Mouse (Mus musculus) frontal cortex, postnatal 36 days (tissue): ENCODE data around the gene Calr.

Experiments used
- DNase-seq, 2 experiments: peaks; one replicate each; pipeline ENCODE4 v3.0.0; 2022; ENCODE audit warnings: low spot score in 2 of 2

Calr gene

GRCm38 (mm10) chr8:84846722-84847572 is at the start of gene Calr:
TSS of gene Calr (minus strand) at chr8:84846934.
- peak; percentile 100 for DNase-seq

DNA sequence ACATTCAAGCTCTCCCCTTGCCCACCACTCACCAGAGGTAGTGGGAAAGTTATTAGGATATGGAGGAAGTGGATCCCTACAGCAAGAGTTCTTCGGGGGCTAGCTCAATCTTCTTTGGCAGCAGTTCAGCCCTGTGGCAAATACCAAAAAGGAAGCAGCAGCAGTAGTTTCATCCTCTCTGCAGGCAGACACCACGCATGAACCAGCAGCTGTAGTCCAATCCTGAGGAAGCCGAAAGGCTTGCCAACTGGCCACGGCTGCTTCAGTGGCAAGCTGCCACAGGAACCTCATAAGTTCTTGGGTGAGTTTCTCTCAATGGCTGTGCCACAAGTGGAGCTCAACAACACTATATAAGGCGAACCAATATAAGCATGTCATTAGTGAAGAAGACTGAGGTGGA is 49.2 kb upstream of the Calr start:
- no peak for DNase-seq

DNA sequence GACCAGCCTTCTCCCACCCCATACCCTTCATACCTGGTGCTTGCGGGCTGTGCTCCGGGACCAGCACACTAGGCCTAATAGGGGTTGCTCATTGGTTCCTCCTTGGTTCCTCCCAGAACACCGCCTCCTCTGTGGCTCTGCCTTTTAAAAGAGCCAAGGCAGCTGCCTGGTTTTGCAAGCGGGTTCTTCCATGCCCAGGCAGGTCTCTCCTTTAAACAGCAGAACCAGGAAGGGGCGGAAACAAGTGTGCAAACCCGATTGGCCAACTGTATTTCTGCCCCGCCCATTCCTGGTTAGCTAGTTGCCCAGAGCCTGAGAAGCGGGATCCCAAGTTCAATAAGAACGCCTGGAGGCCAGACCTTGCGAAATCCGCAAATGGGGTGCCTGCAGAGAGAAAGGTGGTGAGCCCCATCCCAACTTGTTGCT is 47.0 kb upstream of the Calr start, which contains the start of gene Gcdh:
TSS of gene Gcdh (minus strand) at position 213 of the 426 bp plus-strand sequence.
- DNase-seq, result peak; percentile 92 to 95

- peak in 1 of 2 experiments; percentile 2 for DNase-seq
Measured at GRCm38 (mm10) chr8:84892993-84893708, 46.4 kb upstream of the Calr start.

DNA sequence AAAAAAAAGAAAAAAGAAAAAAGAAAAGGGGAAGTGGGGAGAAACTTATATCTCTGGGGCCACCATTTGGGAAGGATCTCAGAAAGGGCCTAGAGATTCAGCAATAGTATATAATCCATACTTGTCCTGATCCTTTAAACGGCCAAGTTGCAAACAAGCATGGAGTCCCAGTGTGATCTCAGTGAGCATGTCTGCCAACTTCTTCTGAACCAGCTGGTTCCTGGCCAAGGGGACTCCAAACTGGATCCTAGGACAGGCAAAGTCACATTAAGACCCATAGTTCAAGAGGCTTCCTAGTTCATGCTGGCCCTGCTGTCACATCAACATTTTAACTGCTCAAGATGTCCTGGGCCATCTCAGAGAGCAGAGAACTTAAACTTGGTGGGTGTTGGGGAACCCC is 42.4 kb upstream of the Calr start:
- no peak for DNase-seq

DNA sequence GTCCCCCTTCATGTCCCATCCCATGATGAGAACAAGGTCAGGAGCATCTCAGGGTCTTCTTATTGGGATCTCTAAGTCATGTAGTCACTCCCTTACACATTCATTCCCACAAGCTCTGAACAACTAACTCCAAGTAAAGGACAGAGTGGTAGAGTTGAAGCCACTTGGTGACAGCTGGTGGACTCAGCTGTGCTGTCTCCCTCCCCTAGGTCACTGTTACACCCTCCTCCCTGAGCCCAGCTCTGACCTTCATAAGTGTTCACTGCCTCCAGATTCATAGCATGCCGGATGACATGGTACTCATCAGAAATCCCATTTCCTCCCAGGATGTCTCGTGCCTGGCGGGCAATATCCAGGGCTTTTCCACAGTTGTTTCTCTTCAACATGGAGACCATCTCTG is 41.5 kb upstream of the Calr start:
- no peak for DNase-seq

- DNase-seq, result no peak
Measured at GRCm38 (mm10) chr8:84884728-84885127, 38.0 kb upstream of the Calr start.

DNA sequence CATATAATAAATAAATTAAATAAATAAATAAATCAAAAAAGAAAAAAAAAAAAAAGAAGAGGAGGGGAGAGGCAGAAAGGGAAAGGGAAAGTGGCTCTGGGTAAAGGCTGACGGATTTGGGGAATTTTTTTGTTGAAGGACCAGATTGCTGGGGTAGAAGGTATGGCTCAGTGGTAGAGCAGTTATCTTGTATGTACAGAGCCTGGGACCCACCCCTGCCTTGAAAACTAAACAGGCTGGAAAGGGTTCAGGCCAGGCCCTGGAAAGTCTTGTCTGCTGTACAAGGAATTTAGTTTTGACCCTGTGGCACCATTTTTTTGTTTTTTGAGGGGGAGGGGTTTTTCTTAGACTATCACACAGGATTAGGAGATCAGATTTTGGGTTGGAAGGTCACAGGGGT is 32.2 kb upstream of the Calr start:
- DNase-seq, result no peak

GRCm38 (mm10) chr8:84877297-84878035 is 30.7 kb upstream of the Calr start:
- no peak for DNase-seq

- DNase-seq, result no peak
Measured at GRCm38 (mm10) chr8:84874339-84874738, 27.6 kb upstream of the Calr start.

- no peak for DNase-seq
Measured at GRCm38 (mm10) chr8:84873016-84873415, 26.3 kb upstream of the Calr start.

GRCm38 (mm10) chr8:84872309-84872965 is 25.7 kb upstream of the Calr start:
- no peak for DNase-seq

- peak in 1 of 2 experiments; percentile 36 for DNase-seq
Measured at GRCm38 (mm10) chr8:84871376-84872308, 24.9 kb upstream of the Calr start, which contains the start of gene Syce2. TSS of gene Syce2 (plus strand) at chr8:84872111.

DNA sequence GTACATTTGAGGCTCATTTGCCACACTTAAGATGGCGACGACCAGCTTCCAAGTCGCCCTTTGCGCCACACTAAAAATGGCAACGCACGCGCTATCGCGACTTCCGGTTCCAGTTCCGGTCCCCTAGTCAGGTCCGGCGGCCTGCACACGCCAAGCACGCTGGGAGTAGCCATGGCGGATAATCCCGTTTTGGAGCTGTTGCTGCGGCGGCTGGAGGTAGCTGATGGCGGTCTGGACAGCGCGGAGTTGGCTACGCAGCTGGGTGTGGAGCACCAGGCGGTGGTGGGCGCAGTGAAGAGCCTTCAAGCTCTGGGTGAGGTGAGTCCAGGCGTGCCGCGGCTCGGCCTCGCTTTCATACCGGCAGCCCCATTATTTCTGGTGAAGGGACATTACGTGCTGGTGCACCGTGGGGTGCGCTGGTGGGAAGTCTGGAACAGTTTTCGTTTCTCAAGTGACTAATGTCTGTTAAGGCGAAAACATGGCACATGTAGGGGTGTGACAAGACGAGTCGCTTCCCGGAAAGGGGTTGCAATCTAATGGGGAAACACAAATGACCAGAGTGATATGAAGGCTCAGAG is 10.2 kb upstream of the Calr start, which contains the start of gene Farsa:
TSS of gene Farsa (plus strand) at position 126 of the 578 bp plus-strand sequence.
- peak; percentile 93 to 97 for DNase-seq

GRCm38 (mm10) chr8:84856434-84856833 is 9.7 kb upstream of the Calr start:
- DNase-seq, result no peak

DNA sequence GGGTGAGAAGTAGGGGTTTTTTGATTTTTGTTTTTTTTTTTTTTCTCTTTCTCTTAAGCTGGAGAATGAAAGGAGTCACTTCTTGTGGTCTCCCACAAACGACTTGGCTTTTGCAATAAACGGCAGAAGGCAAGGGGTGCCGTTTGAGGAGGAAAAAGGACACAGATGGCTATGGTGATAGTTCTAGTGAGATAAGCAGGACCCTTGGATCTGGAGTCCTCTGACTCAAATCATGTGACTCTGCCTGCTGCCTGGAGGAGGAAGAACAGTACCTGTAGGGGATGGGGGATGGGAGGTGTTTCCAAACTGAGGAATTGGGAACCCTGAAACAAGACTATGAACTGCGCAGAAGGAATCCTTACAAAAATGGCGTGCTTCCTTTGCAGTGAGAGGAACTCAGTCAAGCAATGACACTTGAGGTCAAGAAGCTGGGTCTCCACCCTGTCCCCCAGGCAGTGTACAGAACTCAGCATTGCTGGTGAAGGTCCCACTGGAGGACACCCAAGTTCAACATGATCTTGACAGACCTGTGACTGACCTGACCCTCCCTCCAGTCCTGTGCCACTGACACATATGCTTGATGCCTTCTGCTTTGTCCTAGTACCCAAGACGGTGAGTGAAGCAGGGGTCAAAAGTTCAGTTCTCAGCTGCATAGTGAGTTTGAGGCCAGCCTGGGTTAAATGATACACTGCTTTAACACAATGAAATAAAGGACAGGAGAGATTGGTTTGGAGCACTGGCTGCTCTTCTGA is 1.1 kb upstream of the Calr start:
- DNase-seq, result no peak

DNA sequence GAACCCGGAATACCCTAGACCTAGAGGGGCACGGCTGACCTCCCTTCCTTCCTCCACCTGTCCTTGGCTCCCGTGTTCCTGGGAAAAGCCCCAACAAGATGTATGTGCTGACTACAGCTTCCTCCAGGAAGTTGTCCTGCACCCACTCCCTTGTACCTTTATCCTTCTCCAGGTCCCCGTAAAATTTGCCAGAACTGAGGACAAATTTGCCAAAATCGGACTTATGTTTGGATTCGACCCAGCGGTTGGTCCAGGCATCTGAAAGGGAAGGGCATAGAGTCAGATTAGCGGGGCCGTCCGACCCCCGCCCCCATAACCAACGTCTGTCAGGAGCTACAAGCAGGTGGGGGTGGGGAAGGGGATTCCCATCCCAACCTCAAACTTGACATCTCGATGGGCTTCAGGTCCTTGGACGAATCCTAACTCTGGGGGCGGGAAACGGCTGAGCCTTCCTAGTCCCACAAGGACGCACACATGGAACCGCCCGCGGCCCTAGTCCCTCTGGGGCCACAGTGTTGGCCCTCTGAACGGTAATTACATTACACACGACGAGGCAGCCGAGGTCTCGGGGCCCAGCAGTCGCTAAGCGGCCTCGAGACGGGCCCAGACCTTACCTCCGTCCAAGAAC is 526 bp downstream of the Calr start:
- DNase-seq, result no peak

- DNase-seq, result peak in 1 of 2 experiments; percentile 37
Measured at GRCm38 (mm10) chr8:84845355-84846093, 1.2 kb downstream of the Calr start.
